In genomic region chr2:30478526-30478925, GRCm38 (mm10) we compare ENCODE assay signal across 31 mouse cellular contexts.
"Had no signal": no experiment of that assay in that cellular context is flagged by ENCODE, and none has a peak within 500 bp of the region (broad histone marks: within the 10 kb centered on the region; RNA-seq: fewer than 3 reads in every experiment).

No protein-coding gene starts in this region.

- DNase-seq: left cerebral cortex, postnatal 4 days; liver; liver, embryonic 13.5 days; liver, postnatal 0 days; lung, adult 18-20 months; lung, adult 2 months; lung, embryonic 14.5 days; lung, postnatal 10 days; lung, postnatal 14 days; lung, postnatal 36 days; lung, postnatal 4 days; midbrain, embryonic 14.5 days had no signal

- H3K9me3 ChIP-seq: limb, embryonic 10.5 days; limb, embryonic 12.5 days; limb, embryonic 13.5 days; limb, embryonic 15.5 days; liver, embryonic 12.5 days; liver, embryonic 13.5 days; liver, embryonic 15.5 days; lung, embryonic 15.5 days; megakaryocyte, embryonic 14.5 days; midbrain, embryonic 10.5 days; midbrain, embryonic 12.5 days; midbrain, embryonic 13.5 days; midbrain, embryonic 15.5 days; neural tube, embryonic 12.5 days had no signal

- H3K36me3 ChIP-seq: limb, embryonic 10.5 days; limb, embryonic 12.5 days; limb, embryonic 13.5 days; limb, embryonic 15.5 days; liver, embryonic 12.5 days; liver, embryonic 13.5 days; liver, embryonic 15.5 days; lung, embryonic 15.5 days; midbrain, embryonic 10.5 days; midbrain, embryonic 12.5 days; midbrain, embryonic 13.5 days; midbrain, embryonic 15.5 days; neural tube, embryonic 12.5 days had no signal

- H3K27me3 ChIP-seq: limb, embryonic 12.5 days; limb, embryonic 13.5 days; limb, embryonic 15.5 days; lung, embryonic 15.5 days; midbrain, embryonic 15.5 days had no signal

- H3K4me2 ChIP-seq: limb, embryonic 12.5 days; limb, embryonic 13.5 days; limb, embryonic 15.5 days; liver, embryonic 12.5 days; liver, embryonic 13.5 days; liver, embryonic 15.5 days; lung, embryonic 14.5 days; lung, embryonic 15.5 days; midbrain, embryonic 11.5 days; midbrain, embryonic 12.5 days; midbrain, embryonic 13.5 days; midbrain, embryonic 15.5 days; neural tube, embryonic 12.5 days had no signal

- H3K9ac ChIP-seq: limb, embryonic 12.5 days; limb, embryonic 13.5 days; limb, embryonic 15.5 days; liver, embryonic 12.5 days; liver, embryonic 13.5 days; liver, embryonic 14.5 days; liver, embryonic 15.5 days; liver, postnatal 0 days; lung, embryonic 14.5 days; lung, embryonic 15.5 days; midbrain, embryonic 12.5 days; midbrain, embryonic 13.5 days; midbrain, embryonic 15.5 days; neural tube, embryonic 12.5 days had no signal

- ATAC-seq: liver, embryonic 12.5 days; liver, postnatal 0 days; lung, postnatal 0 days; midbrain, embryonic 13.5 days; midbrain, embryonic 15.5 days; midbrain, embryonic 16.5 days had no signal

- H3K4me3 ChIP-seq: limb, embryonic 10.5 days; limb, embryonic 12.5 days; limb, embryonic 13.5 days; limb, embryonic 15.5 days; liver, embryonic 12.5 days; liver, embryonic 13.5 days; liver, embryonic 15.5 days; lung, embryonic 15.5 days; megakaryocyte, embryonic 14.5 days; midbrain, embryonic 10.5 days; midbrain, embryonic 12.5 days; midbrain, embryonic 13.5 days; midbrain, embryonic 15.5 days; myocyte; neural tube, embryonic 12.5 days had no signal

- H3K27ac ChIP-seq: limb, embryonic 10.5 days; limb, embryonic 12.5 days; limb, embryonic 13.5 days; limb, embryonic 15.5 days; liver, embryonic 12.5 days; liver, embryonic 13.5 days; liver, embryonic 14.5 days; liver, embryonic 15.5 days; lung, embryonic 15.5 days; macrophage; midbrain, embryonic 10.5 days; midbrain, embryonic 12.5 days; midbrain, embryonic 13.5 days; midbrain, embryonic 15.5 days; neural tube, embryonic 12.5 days had no signal
